Mouse (Mus musculus) adrenal gland, postnatal 14 days (tissue): ENCODE measurements at regions not wholly inside any gene's neighbourhood (a gene's known extent, or its start where the extent isn't known, plus 50 kb on each side); places are given as distances from the start of the nearest gene placed in this dataset.
"Not testable (repeated sequence)": the region's sequence is repeated elsewhere in the genome, so short reads cannot be mapped to it uniquely, and the experiment has no call there.

Experiments
- DNase-seq: peaks from one replicate; pipeline ENCODE4 v3.0.0; 2021; ENCODE audit warnings: mixed read lengths

GRCm38 (mm10) chr7:60733331-60733994 is 593.4 kb upstream of the Snrpn start:
- not testable (repeated sequence) for DNase-seq

GRCm38 (mm10) chr7:60728108-60728721 is 588.2 kb upstream of the Snrpn start:
- DNase-seq = peak; percentile 6
